Mouse (Mus musculus) limb, embryonic 13.5 days (tissue): Measurements from ENCODE around the gene Inpp5a. TPM values are rescaled to one million over a fixed set of nuclear protein-coding genes. Genes with fewer than 3 reads are reported as not detected.

Experiments
- ATAC-seq: fragments of 200-750 bp; cut with Nextera tagmentation; 2 replicates; pipeline ENCODE4 v1.8.0; 2017; ENCODE audit warnings: low read depth, moderate number of reproducible peaks, moderate TSS enrichment; ENCODE audit not compliant: low FRiP score
- H3K27ac ChIP-seq: fragments of 300-500 bp; sonication (generic); 2 replicates; pipeline ENCODE4 v1.5.1; 2015; ENCODE audit warnings: inconsistent platforms, mild to moderate bottlenecking, moderate library complexity
- H3K27me3 ChIP-seq: fragments of 300-500 bp; sonication (generic); 2 replicates; pipeline ENCODE4 v1.6.1; 2015; ENCODE audit warnings: mild to moderate bottlenecking, inconsistent platforms
- H3K36me3 ChIP-seq: fragments of 300-500 bp; sonication (generic); 2 replicates; pipeline ENCODE4 v1.6.1; 2015; ENCODE audit warnings: inconsistent platforms, mild to moderate bottlenecking, moderate library complexity
- H3K4me1 ChIP-seq: fragments of 300-500 bp; sonication (generic); 2 replicates; pipeline ENCODE4 v1.6.1; 2015; ENCODE audit warnings: inconsistent platforms
- H3K4me2 ChIP-seq: fragments of 300-500 bp; sonication (generic); replicated peaks from 2 replicates; pipeline ENCODE4 v1.6.1; 2015; ENCODE audit warnings: inconsistent platforms, mild to moderate bottlenecking, moderate library complexity
- H3K4me3 ChIP-seq: fragments of 300-500 bp; sonication (generic); 2 replicates; pipeline ENCODE4 v1.5.1; 2015; ENCODE audit warnings: moderate library complexity, mild to moderate bottlenecking, inconsistent platforms
- H3K9ac ChIP-seq: fragments of 300-500 bp; sonication (generic); 2 replicates; pipeline ENCODE4 v1.6.1; 2015; ENCODE audit warnings: mild to moderate bottlenecking, inconsistent platforms
- H3K9me3 ChIP-seq: fragments of 300-500 bp; sonication (generic); 2 replicates; pipeline ENCODE4 v1.6.1; 2016; ENCODE audit warnings: inconsistent platforms
- WGBS: fragments of 180-500 bp; shearing (Covaris S2); methylation state at CpG from one replicate; pipeline ENCODE4 v1.1.7; 2015; 5-methylcytosine and 5-hydroxymethylcytosine counted together
- polyA plus RNA-seq: library from polyadenylated mRNA; unstranded; fragments of >200 nt; fragmentation: Nextera tagmentation; extraction: Ambion mirVana; gene quantifications from 2 replicates; pipeline ENCODE4 v1.2.1, GENCODE M21; 2015

Inpp5a gene
- polyA plus RNA-seq, 1 experiment from 2014 or later = 25.2 TPM

GRCm38 (mm10) chr7:139537831-139538230 is 148.9 kb downstream of the Inpp5a start:
- Histone ChIP-seq H3K9me3 (no peaks in the 10 kb centered on the region), H3K9ac (no peak overlapping the region), H3K36me3 (peaks cover 29% of the 10 kb centered on the region), H3K4me2 (no peak overlapping the region), H3K27ac (no peak overlapping the region), H3K4me1 (no peaks in the 10 kb centered on the region), H3K4me3 (no peak overlapping the region), H3K27me3 (no peaks in the 10 kb centered on the region)
- WGBS = 95% methylated on average over 9 of the region's 9 CpGs
- no peak for ATAC-seq

DNA sequence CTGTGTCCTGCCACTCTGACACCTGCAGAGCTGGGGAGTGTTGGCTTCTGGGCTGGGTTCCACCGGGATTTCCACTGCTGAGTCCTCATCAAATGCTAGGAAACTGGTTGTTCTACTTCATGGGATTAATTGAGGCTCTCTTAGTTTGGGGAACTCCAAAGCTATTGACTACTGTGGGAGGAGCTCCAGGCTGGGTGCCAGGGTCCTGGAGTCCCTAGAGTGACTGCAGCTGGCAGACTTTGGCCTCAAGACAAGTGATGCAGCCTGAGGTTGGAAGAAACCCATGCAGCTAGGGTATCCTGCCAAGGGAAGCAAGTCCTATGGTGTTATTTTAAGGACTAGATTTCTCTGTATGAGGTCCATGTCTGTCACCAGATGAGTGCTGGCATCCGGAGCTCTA is 149.6 kb downstream of the Inpp5a start:
- no peaks in the 10 kb centered on the region for H3K9me3 ChIP-seq
- no peak overlapping the region for H3K9ac ChIP-seq
- peaks cover 34% of the 10 kb centered on the region for H3K36me3 ChIP-seq
- no peaks in the 10 kb centered on the region for H3K27me3 ChIP-seq
- 85% methylated on average over 2 of the region's 2 CpGs for WGBS
- no peaks in the 10 kb centered on the region for H3K4me1 ChIP-seq
- no peak overlapping the region for H3K4me2 ChIP-seq
- ATAC-seq = no peak
- H3K4me3 ChIP-seq = no peak overlapping the region
- H3K27ac ChIP-seq = no peak overlapping the region

DNA sequence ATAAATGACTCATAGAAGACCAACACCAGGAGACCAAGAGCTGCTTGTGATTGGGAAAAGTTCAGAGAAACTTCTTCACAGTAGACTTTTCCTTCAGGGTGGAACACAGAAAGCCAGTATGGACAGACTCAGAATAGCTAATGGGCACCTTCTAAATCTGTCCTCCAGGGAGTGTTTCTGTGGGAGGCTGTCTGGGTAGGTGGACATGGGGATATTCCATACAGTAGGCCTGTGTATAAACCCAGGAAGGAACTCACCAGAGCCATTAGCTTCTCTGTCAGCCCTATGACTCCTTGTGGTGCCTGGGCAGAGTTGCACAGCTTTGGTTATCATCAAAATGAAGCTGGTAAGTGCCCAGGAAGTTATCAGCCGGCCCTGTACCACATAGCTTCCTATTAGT is 151.7 kb downstream of the Inpp5a start:
- no peak for ATAC-seq
- Histone ChIP-seq H3K4me2 (no peak overlapping the region), H3K27me3 (no peaks in the 10 kb centered on the region), H3K4me1 (peaks cover 9% of the 10 kb centered on the region), H3K9ac (no peak overlapping the region), H3K9me3 (no peaks in the 10 kb centered on the region), H3K36me3 (peaks cover 44% of the 10 kb centered on the region), H3K27ac (no peak overlapping the region), H3K4me3 (no peak overlapping the region)
- 83% methylated on average over 1 of the region's 1 CpGs for WGBS

GRCm38 (mm10) chr7:139541422-139541821 is 152.5 kb downstream of the Inpp5a start:
- no peak overlapping the region for H3K27ac ChIP-seq
- peaks cover 9% of the 10 kb centered on the region for H3K4me1 ChIP-seq
- 86% methylated on average over 6 of the region's 6 CpGs for WGBS
- no peaks in the 10 kb centered on the region for H3K9me3 ChIP-seq
- no peak overlapping the region for H3K4me2 ChIP-seq
- H3K4me3 ChIP-seq = no peak overlapping the region
- H3K36me3 ChIP-seq = peaks cover 41% of the 10 kb centered on the region
- no peak overlapping the region for H3K9ac ChIP-seq
- no peaks in the 10 kb centered on the region for H3K27me3 ChIP-seq
- no peak for ATAC-seq

GRCm38 (mm10) chr7:139544706-139545625 is 156.1 kb downstream of the Inpp5a start:
- 68% methylated on average over 12 of the region's 12 CpGs for WGBS
- Histone ChIP-seq H3K4me3 (no peak overlapping the region), H3K36me3 (peaks cover 25% of the 10 kb centered on the region), H3K27me3 (no peaks in the 10 kb centered on the region), H3K9ac (no peak overlapping the region), H3K4me1 (peaks cover 9% of the 10 kb centered on the region), H3K9me3 (no peaks in the 10 kb centered on the region), H3K27ac (no peak overlapping the region), H3K4me2 (no peak overlapping the region)
- no peak for ATAC-seq

GRCm38 (mm10) chr7:139547325-139547724 is 158.4 kb downstream of the Inpp5a start:
- ATAC-seq = no peak
- Histone ChIP-seq H3K4me3 (no peak overlapping the region), H3K9ac (no peak overlapping the region), H3K27me3 (no peaks in the 10 kb centered on the region), H3K27ac (no peak overlapping the region), H3K4me1 (peaks cover 9% of the 10 kb centered on the region), H3K36me3 (peaks cover 18% of the 10 kb centered on the region), H3K4me2 (no peak overlapping the region), H3K9me3 (no peaks in the 10 kb centered on the region)
- 88% methylated on average over 2 of the region's 2 CpGs for WGBS

DNA sequence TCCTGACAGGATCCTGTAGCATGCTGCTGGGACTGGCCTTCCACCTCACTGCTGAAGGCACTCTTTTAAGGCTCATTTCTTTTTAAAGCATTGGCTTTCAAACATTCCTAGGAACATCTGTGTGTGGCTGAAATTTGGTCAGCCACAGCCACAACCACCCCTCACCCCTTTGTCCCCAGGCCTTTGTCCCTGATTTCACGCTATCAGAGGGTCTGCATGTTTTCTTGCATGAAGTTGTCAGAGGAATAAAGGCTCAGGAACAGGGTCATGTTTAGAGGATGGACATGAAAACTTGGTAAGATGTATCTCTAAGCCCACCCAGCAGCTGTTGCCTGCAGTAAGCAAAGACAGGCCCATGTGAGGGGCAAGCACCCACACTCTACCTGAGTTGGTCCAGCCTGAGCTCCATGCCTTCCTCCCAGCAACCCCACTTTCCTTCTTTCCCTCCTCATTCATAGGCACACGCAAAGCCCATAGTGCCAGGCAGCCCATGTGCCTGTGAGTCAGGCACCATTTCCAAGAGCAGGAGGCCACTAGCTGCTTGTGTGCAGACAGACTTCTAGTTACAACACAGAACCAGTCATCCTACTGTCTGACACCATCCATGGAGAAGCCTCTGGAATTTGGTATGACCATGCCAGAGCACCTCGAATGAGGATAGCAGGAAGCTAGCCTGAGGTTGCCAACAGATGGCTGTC is 161.3 kb downstream of the Inpp5a start:
- no peak overlapping the region for H3K4me3 ChIP-seq
- peaks cover 1% of the 10 kb centered on the region; the same call in 1 of the 2 replicates for H3K4me1 ChIP-seq
- H3K27me3 ChIP-seq = no peaks in the 10 kb centered on the region
- no peak overlapping the region for H3K27ac ChIP-seq
- ATAC-seq = no peak
- no peak overlapping the region for H3K9ac ChIP-seq
- H3K36me3 ChIP-seq = 0 out of 2 replicates have a peak, but pooled peaks cover 5% of the 10 kb centered on the region
- no peak overlapping the region for H3K4me2 ChIP-seq
- 83% methylated on average over 3 of the region's 3 CpGs for WGBS
- no peaks in the 10 kb centered on the region for H3K9me3 ChIP-seq

DNA sequence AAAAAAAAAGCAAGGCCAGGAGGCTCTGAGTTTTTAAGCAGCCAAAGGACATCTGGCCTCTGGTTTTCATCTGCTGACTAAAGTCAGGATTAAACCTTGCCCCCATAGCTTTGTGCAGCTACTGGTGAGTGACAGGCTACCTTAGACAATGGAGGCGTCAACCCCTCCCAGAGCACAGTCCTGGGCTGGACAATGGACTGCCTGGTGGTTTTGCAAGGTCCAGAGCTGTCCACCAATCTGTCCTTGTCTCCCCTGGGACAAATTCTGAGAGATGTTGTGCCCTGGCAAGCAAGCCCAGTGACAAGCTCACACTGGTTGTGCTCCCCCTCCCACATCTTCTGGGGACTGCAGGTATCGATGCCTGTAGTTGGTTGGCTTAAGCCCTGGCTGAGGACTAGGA is 162.6 kb downstream of the Inpp5a start:
- ATAC-seq = no peak
- Histone ChIP-seq H3K9ac (no peak overlapping the region), H3K4me3 (no peak overlapping the region), H3K27ac (no peak overlapping the region), H3K9me3 (no peaks in the 10 kb centered on the region), H3K4me1 (no peaks in the 10 kb centered on the region), H3K4me2 (no peak overlapping the region), H3K27me3 (no peaks in the 10 kb centered on the region), H3K36me3 (no peaks in the 10 kb centered on the region)
- WGBS = 86% methylated on average over 2 of the region's 2 CpGs

- no peak overlapping the region for H3K4me3 ChIP-seq
- ATAC-seq = no peak
- 68% methylated on average over 5 of the region's 5 CpGs for WGBS
These were observed 167.4 kb downstream of the Inpp5a start for GRCm38 (mm10) chr7:139556331-139556730.

GRCm38 (mm10) chr7:139556746-139557526 is 168.0 kb downstream of the Inpp5a start:
- Histone ChIP-seq H3K9ac (no peak overlapping the region), H3K27me3 (no peaks in the 10 kb centered on the region), H3K4me2 (no peak overlapping the region), H3K27ac (no peak overlapping the region), H3K4me1 (no peaks in the 10 kb centered on the region), H3K36me3 (peaks cover 23% of the 10 kb centered on the region), H3K9me3 (no peaks in the 10 kb centered on the region), H3K4me3 (no peak overlapping the region)
- WGBS = 43% methylated on average over 10 of the region's 10 CpGs
- ATAC-seq = no peak

More at GRCm38 (mm10) chr7:139556331-139556730, 167.4 kb downstream of the Inpp5a start:
- no peaks in the 10 kb centered on the region for H3K9me3 ChIP-seq
- no peak overlapping the region for H3K9ac ChIP-seq
- H3K4me1 ChIP-seq = no peaks in the 10 kb centered on the region
- H3K36me3 ChIP-seq = peaks cover 22% of the 10 kb centered on the region
- no peak overlapping the region for H3K4me2 ChIP-seq
- H3K27me3 ChIP-seq = no peaks in the 10 kb centered on the region
- no peak overlapping the region for H3K27ac ChIP-seq

- Histone ChIP-seq H3K36me3 (peaks cover 31% of the 10 kb centered on the region), H3K27ac (no peak overlapping the region), H3K4me1 (no peaks in the 10 kb centered on the region), H3K27me3 (no peaks in the 10 kb centered on the region), H3K9ac (no peak overlapping the region), H3K9me3 (no peaks in the 10 kb centered on the region), H3K4me2 (no peak overlapping the region), H3K4me3 (no peak overlapping the region)
- WGBS = 83% methylated on average over 10 of the region's 10 CpGs
- ATAC-seq = no peak
These were observed 170.8 kb downstream of the Inpp5a start for GRCm38 (mm10) chr7:139559659-139560058.

GRCm38 (mm10) chr7:139563425-139563824 is 174.5 kb downstream of the Inpp5a start:
- H3K4me1 ChIP-seq = no peaks in the 10 kb centered on the region
- no peak overlapping the region for H3K4me2 ChIP-seq
- no peak overlapping the region for H3K27ac ChIP-seq
- no peaks in the 10 kb centered on the region for H3K9me3 ChIP-seq
- H3K4me3 ChIP-seq = no peak overlapping the region
- H3K27me3 ChIP-seq = no peaks in the 10 kb centered on the region
- no peak for ATAC-seq
- WGBS = 83% methylated on average over 4 of the region's 4 CpGs
- H3K36me3 ChIP-seq = peaks cover 47% of the 10 kb centered on the region
- H3K9ac ChIP-seq = no peak overlapping the region
